Mouse (Mus musculus) stomach, embryonic 14.5 days (tissue): ENCODE data around the gene Prpf3. TPM values are rescaled to one million over a fixed set of nuclear protein-coding genes. Genes with fewer than 3 reads are reported as not detected.
"Not testable (repeated sequence)": the region's sequence is repeated elsewhere in the genome, so short reads cannot be mapped to it uniquely, and the experiment has no call there.

Experiments used
- ATAC-seq: fragments of 200-750 bp; cut with Nextera tagmentation; 2 replicates; pipeline ENCODE4 v1.8.0; 2017; ENCODE audit warnings: low read depth, moderate TSS enrichment; ENCODE audit not compliant: insufficient number of reproducible peaks, insufficient read depth, low FRiP score
- H3K27ac ChIP-seq: fragments of 300-500 bp; sonication (generic); 2 replicates; pipeline ENCODE4 v1.5.1; 2014; ENCODE audit warnings: mild to moderate bottlenecking, low read length, moderate library complexity, mixed read lengths
- H3K27me3 ChIP-seq: fragments of 300-500 bp; sonication (generic); 2 replicates; pipeline ENCODE4 v1.6.1; 2014; ENCODE audit warnings: low read length, control low read depth, mixed read lengths; ENCODE audit not compliant: control insufficient read depth, insufficient read depth
- H3K36me3 ChIP-seq: fragments of 300-500 bp; sonication (generic); 2 replicates; pipeline ENCODE4 v1.6.1; 2014; ENCODE audit warnings: mild to moderate bottlenecking, control low read depth, low read length, moderate library complexity, mixed read lengths; ENCODE audit not compliant: control insufficient read depth, insufficient read depth
- H3K4me1 ChIP-seq: fragments of 300-500 bp; sonication (generic); 2 replicates; pipeline ENCODE4 v1.6.1; 2014; ENCODE audit warnings: low read length, control low read depth, mixed read lengths; ENCODE audit not compliant: control insufficient read depth, insufficient read depth
- H3K4me2 ChIP-seq: fragments of 300-500 bp; sonication (generic); replicated peaks from 2 replicates; pipeline ENCODE4 v1.6.1; 2014; ENCODE audit warnings: low read depth, low read length, control low read depth
- H3K4me3 ChIP-seq: fragments of 300-500 bp; sonication (generic); 2 replicates; pipeline ENCODE4 v1.5.1; 2014; ENCODE audit warnings: low read depth, low read length, control low read depth
- H3K9ac ChIP-seq: fragments of 300-500 bp; sonication (generic); replicated peaks from 2 replicates; pipeline ENCODE4 v1.6.1; 2014; ENCODE audit warnings: low read depth, mild to moderate bottlenecking, control low read depth, low read length, moderate library complexity, mixed read lengths
- H3K9me3 ChIP-seq: fragments of 300-500 bp; sonication (generic); 2 replicates; pipeline ENCODE4 v1.6.1; 2016; ENCODE audit warnings: low read depth, low read length, control low read depth; ENCODE audit not compliant: control insufficient read depth
- WGBS: fragments of 180-500 bp; shearing (Covaris S2); extraction: QIAGEN DNeasy Blood & Tissue Kit; methylation state at CpG from one replicate; pipeline ENCODE4 v1.1.7; 2014; 5-methylcytosine and 5-hydroxymethylcytosine counted together
- polyA plus RNA-seq: library from polyadenylated mRNA; unstranded; fragments of >200 nt; fragmentation: Nextera tagmentation; extraction: Ambion mirVana; gene quantifications from 2 replicates; pipeline ENCODE4 v1.2.1, GENCODE M21; 2014

Gene Prpf3
- 54.2 and 55.5 TPM in 2 replicates for polyA plus RNA-seq

GRCm38 (mm10) chr3:95855502-95856089, at the start of gene Prpf3:
Prpf3 (minus strand) TSS chr3:95855885.
- Histone ChIP-seq H3K9ac (peak within 1 kb of the TSS; percentile 68), H3K9me3 (no peaks in the 10 kb centered on the region), H3K4me3 (peak within 1 kb of the TSS; percentile 76), H3K27ac (peak within 1 kb of the TSS; percentile 56; the same call in 1 of the 2 replicates), H3K36me3 (peaks cover 27% of the 10 kb centered on the region), H3K27me3 (no peaks in the 10 kb centered on the region), H3K4me2 (peak within 1 kb of the TSS; percentile 51), H3K4me1 (0 out of 2 replicates have a peak, but pooled peaks cover 3% of the 10 kb centered on the region)
- ATAC-seq, result peak; percentile 98
- WGBS, result under 1% methylated on average over 56 of the region's 56 CpGs

GRCm38 (mm10) chr3:95904568-95904967, 48.9 kb upstream of the Prpf3 start, which contains the start of gene Car14:
Car14 (minus strand) TSS chr3:95904691.
- Histone ChIP-seq H3K27ac (peak within 1 kb of the TSS; percentile 28; the same call in 1 of the 2 replicates), H3K9ac (peak within 1 kb of the TSS; percentile 3; the same call in 1 of the 2 replicates)

GRCm38 (mm10) chr3:95903753-95904502, 48.2 kb upstream of the Prpf3 start:
- Histone ChIP-seq H3K9ac (no peak overlapping the region; the same call in 1 of the 2 replicates), H3K4me2 (peak overlapping the region; percentile 73), H3K27me3 (no peaks in the 10 kb centered on the region), H3K36me3 (no peaks in the 10 kb centered on the region), H3K27ac (no peak overlapping the region), H3K9me3 (no peaks in the 10 kb centered on the region), H3K4me1 (peaks cover 29% of the 10 kb centered on the region), H3K4me3 (peak overlapping the region; percentile 29)
- ATAC-seq, result peak; percentile 44; the same call in 1 of the 2 replicates
- WGBS, result 3% methylated on average over 15 of the region's 15 CpGs

More at GRCm38 (mm10) chr3:95904568-95904967, 48.9 kb upstream of the Prpf3 start, which contains the start of gene Car14:
- peak within 1 kb of the TSS; percentile 73 for H3K4me2 ChIP-seq
- 1% methylated on average over 15 of the region's 15 CpGs for WGBS
- no peaks in the 10 kb centered on the region for H3K36me3 ChIP-seq
- no peaks in the 10 kb centered on the region for H3K27me3 ChIP-seq
- no peak; the same call in 1 of the 2 replicates for ATAC-seq
- no peaks in the 10 kb centered on the region for H3K9me3 ChIP-seq
- peaks cover 29% of the 10 kb centered on the region for H3K4me1 ChIP-seq
- peak within 1 kb of the TSS; percentile 29 for H3K4me3 ChIP-seq

- H3K9me3 ChIP-seq, result no peaks in the 10 kb centered on the region
- H3K9ac ChIP-seq, result no peak overlapping the region
- H3K4me2 ChIP-seq, result no peak overlapping the region
- no peak overlapping the region for H3K27ac ChIP-seq
- H3K27me3 ChIP-seq, result no peaks in the 10 kb centered on the region
- peaks cover 29% of the 10 kb centered on the region for H3K4me1 ChIP-seq
- H3K4me3 ChIP-seq, result no peak overlapping the region
- H3K36me3 ChIP-seq, result no peaks in the 10 kb centered on the region; the same call in 1 of the 2 replicates
- 28% methylated on average over 6 of the region's 6 CpGs for WGBS
- ATAC-seq, result no peak
Measured at GRCm38 (mm10) chr3:95902643-95903042, 47.0 kb upstream of the Prpf3 start.

- Histone ChIP-seq H3K27ac (no peak overlapping the region), H3K9me3 (no peaks in the 10 kb centered on the region), H3K36me3 (no peaks in the 10 kb centered on the region; the same call in 1 of the 2 replicates), H3K9ac (no peak overlapping the region), H3K4me3 (no peak overlapping the region), H3K27me3 (no peaks in the 10 kb centered on the region), H3K4me2 (no peak overlapping the region), H3K4me1 (peaks cover 29% of the 10 kb centered on the region)
- ATAC-seq, result no peak
Measured at GRCm38 (mm10) chr3:95902373-95902625, 46.6 kb upstream of the Prpf3 start.

- no peak overlapping the region for H3K4me3 ChIP-seq
- WGBS, result 48% methylated on average over 9 of the region's 9 CpGs
- no peak overlapping the region for H3K4me2 ChIP-seq
- H3K4me1 ChIP-seq, result peaks cover 25% of the 10 kb centered on the region
- H3K9ac ChIP-seq, result no peak overlapping the region
- no peak for ATAC-seq
- H3K36me3 ChIP-seq, result no peaks in the 10 kb centered on the region; the same call in 1 of the 2 replicates
- H3K27ac ChIP-seq, result no peak overlapping the region
- H3K27me3 ChIP-seq, result no peaks in the 10 kb centered on the region
- no peaks in the 10 kb centered on the region for H3K9me3 ChIP-seq
Measured at GRCm38 (mm10) chr3:95901616-95902372, 46.1 kb upstream of the Prpf3 start.

- Histone ChIP-seq H3K27ac (no peak overlapping the region), H3K4me2 (no peak overlapping the region), H3K9ac (no peak overlapping the region), H3K36me3 (no peaks in the 10 kb centered on the region; the same call in 1 of the 2 replicates), H3K27me3 (no peaks in the 10 kb centered on the region), H3K4me1 (peaks cover 11% of the 10 kb centered on the region), H3K9me3 (no peaks in the 10 kb centered on the region), H3K4me3 (no peak overlapping the region)
- WGBS, result 72% methylated on average over 13 of the region's 13 CpGs
- no peak for ATAC-seq
Measured at GRCm38 (mm10) chr3:95899800-95900524, 44.3 kb upstream of the Prpf3 start.

- H3K36me3 ChIP-seq, H3K9ac ChIP-seq, H3K27ac ChIP-seq, H3K27me3 ChIP-seq, ATAC-seq, H3K4me2 ChIP-seq, H3K9me3 ChIP-seq, H3K4me3 ChIP-seq: not testable (repeated sequence)
- 85% methylated on average over 7 of the region's 7 CpGs for WGBS
- peaks cover 22% of the 10 kb centered on the region; the same call in 1 of the 2 replicates for H3K4me1 ChIP-seq
Measured at GRCm38 (mm10) chr3:95895501-95895900, 39.8 kb upstream of the Prpf3 start.
